Mouse (Mus musculus): ENCODE measurements at regions not wholly inside any gene's neighbourhood (a gene's known extent, or its start where the extent isn't known, plus 50 kb on each side); places are given as distances from the start of the nearest gene placed in this dataset.

DNA sequence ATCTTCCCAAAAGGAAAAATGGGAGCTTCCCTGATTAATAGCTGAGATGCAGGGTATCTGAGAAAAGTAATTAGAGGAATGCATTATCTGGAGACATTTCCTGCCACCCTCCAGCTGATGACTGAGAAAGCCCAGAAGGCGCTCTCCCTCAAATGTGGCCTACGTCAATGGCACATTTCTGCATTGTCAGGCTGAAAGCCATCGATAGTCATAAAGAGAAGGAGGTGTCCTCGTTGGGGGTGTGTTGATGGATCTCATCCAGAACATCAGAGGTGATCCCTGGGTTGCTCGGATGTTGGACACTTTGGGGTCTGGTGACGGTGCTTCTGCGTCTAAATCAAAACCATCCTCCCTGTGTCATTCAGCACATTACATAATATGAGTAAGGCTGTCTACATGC, 189.9 kb upstream of the BC052040 start:
- H3K4me3 ChIP-seq (ENCODE audit: low read depth, low read length): no peak overlapping the region
- H3K9me3 ChIP-seq (replicated peaks): no peaks in the 10 kb centered on the region
- no peak for TF ChIP-seq TAL1 (conservative IDR thresholded peaks at IDR 0.05; ENCODE audit: low read depth, low read length)
- TF ChIP-seq GATA2 (IDR thresholded peaks at IDR 0.05; ENCODE audit: borderline replicate concordance, low read depth, low read length): no peak
- no peak for TF ChIP-seq CTCF (IDR thresholded peaks at IDR 0.05; ENCODE audit: low read depth, low read length)
- TF ChIP-seq GATA1 (IDR thresholded peaks at IDR 0.05; ENCODE audit: borderline replicate concordance, low read length): no peak
- no peak for TF ChIP-seq POLR2AphosphoS5 (IDR thresholded peaks at IDR 0.05; ENCODE audit: insufficient replicate concordance, low read depth, low read length)

DNA sequence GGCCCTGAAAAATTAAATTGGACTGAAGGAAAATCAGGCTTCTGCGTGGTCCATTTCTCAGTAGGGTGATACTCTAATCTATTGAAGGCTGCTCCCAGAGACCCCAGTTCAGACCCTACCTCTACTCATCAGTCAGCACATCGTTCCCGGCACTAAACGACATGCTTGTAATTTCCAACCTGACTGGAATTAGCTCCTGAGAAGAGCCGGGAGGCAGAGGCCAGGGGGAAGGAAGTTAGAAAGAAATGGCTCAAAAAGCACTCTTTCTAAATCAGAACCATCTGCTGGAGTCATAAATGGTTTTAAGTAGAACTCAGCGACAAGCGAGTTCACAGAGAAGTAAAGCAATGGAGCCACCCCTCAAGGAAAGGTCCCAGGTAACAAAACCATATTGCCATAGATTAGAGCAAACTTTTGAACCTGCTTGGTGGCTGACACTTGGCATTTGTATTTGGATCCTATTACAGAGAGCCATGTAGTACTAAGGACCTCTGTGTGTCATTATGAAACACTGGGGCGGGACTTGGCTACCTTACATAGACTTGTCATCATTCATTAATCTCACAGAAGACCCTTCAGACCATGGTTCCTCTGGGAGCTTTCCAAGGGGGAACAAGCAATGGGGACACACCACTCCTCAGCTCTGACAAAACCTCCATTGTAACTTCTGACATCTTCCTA, 189.3 kb upstream of the BC052040 start:
- H3K9me3 ChIP-seq (replicated peaks): no peaks in the 10 kb centered on the region
- H3K36me3 ChIP-seq (replicated peaks): no peaks in the 10 kb centered on the region
- no peaks in the 10 kb centered on the region for H3K4me1 ChIP-seq (ENCODE audit: insufficient read depth, low read depth, low read length)
- DNase-seq (ENCODE audit: low spot score) (no peak), ATAC-seq (ENCODE audit: extremely low read depth, insufficient number of reproducible peaks, low FRiP score, poor library complexity, severe bottlenecking) (no peak)
- no peaks in the 10 kb centered on the region for H3K27me3 ChIP-seq (ENCODE audit: insufficient read depth, low read length)
- TF ChIP-seq POLR2AphosphoS5 (IDR thresholded peaks at IDR 0.05; ENCODE audit: insufficient replicate concordance, low read depth, low read length) (no peak), TAL1 (conservative IDR thresholded peaks at IDR 0.05; ENCODE audit: low read depth, low read length) (no peak), CTCF (IDR thresholded peaks at IDR 0.05; ENCODE audit: low read depth, low read length) (no peak), GATA2 (IDR thresholded peaks at IDR 0.05; ENCODE audit: borderline replicate concordance, low read depth, low read length) (no peak), GATA1 (IDR thresholded peaks at IDR 0.05; ENCODE audit: borderline replicate concordance, low read length) (no peak)
- H3K4me3 ChIP-seq (ENCODE audit: low read depth, low read length): no peak overlapping the region

More for the DNA sequence above, 189.9 kb upstream of the BC052040 start:
- Histone ChIP-seq H3K27me3 (ENCODE audit: insufficient read depth, low read length) (no peaks in the 10 kb centered on the region), H3K4me1 (ENCODE audit: insufficient read depth, low read depth, low read length) (no peaks in the 10 kb centered on the region), H3K36me3 (replicated peaks) (no peaks in the 10 kb centered on the region)
- no peak for DNase-seq (ENCODE audit: low spot score)
- no peak for ATAC-seq (ENCODE audit: extremely low read depth, insufficient number of reproducible peaks, low FRiP score, poor library complexity, severe bottlenecking)

DNA sequence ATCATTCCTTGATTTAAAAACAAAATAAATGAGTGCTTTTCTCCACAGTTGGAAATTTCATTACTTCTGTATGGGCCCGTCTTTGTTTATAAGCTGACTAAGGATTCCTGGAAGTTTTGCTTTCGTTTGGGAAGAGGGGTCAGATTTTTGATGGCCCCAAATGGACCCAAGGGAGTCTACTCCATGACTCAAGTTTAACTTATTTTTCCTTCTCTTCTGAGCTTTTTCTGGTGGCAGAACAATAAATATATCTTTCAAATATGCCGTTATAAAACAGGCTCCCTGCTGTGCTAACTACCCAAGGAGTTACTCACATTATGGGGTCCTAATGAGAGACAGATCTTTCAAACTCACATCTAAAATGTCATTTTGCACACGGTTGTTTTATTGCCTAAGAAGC, 187.4 kb upstream of the BC052040 start:
- ATAC-seq (ENCODE audit: extremely low read depth, insufficient number of reproducible peaks, low FRiP score, poor library complexity, severe bottlenecking) (no peak), DNase-seq (ENCODE audit: low spot score) (no peak)
- no peaks in the 10 kb centered on the region for H3K36me3 ChIP-seq (replicated peaks)
- no peaks in the 10 kb centered on the region for H3K9me3 ChIP-seq (replicated peaks)
- TF ChIP-seq GATA2 (IDR thresholded peaks at IDR 0.05; ENCODE audit: borderline replicate concordance, low read depth, low read length) (no peak), POLR2AphosphoS5 (IDR thresholded peaks at IDR 0.05; ENCODE audit: insufficient replicate concordance, low read depth, low read length) (no peak), CTCF (IDR thresholded peaks at IDR 0.05; ENCODE audit: low read depth, low read length) (no peak), TAL1 (conservative IDR thresholded peaks at IDR 0.05; ENCODE audit: low read depth, low read length) (no peak)
- H3K4me3 ChIP-seq (ENCODE audit: low read depth, low read length): no peak overlapping the region
- no peaks in the 10 kb centered on the region for H3K27me3 ChIP-seq (ENCODE audit: insufficient read depth, low read length)
- H3K4me1 ChIP-seq (ENCODE audit: insufficient read depth, low read depth, low read length): no peaks in the 10 kb centered on the region

DNA sequence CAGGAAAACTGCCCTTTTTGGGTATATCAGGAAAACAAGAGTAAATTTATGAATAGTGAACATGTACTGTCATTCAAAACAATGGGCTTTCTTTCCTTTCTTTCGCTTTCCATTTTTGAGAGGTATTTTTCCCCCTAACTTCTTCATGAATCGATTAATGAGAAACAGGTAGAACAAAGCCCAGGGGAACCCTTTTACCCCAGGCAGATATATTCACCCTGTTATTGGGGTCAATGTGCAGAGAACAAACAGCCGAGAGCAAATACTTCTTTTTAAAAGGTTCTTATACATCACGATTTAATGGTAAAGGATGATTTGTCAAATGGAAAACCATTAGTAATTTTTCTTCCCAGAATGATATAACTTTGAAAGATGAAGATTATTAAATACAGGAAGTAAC, 183.0 kb upstream of the BC052040 start:
- no peaks in the 10 kb centered on the region for H3K4me1 ChIP-seq (ENCODE audit: insufficient read depth, low read depth, low read length)
- no peaks in the 10 kb centered on the region for H3K27me3 ChIP-seq (ENCODE audit: insufficient read depth, low read length)
- TF ChIP-seq GATA2 (IDR thresholded peaks at IDR 0.05; ENCODE audit: borderline replicate concordance, low read depth, low read length) (no peak), CTCF (IDR thresholded peaks at IDR 0.05; ENCODE audit: low read depth, low read length) (no peak), TAL1 (conservative IDR thresholded peaks at IDR 0.05; ENCODE audit: low read depth, low read length) (no peak), GATA1 (IDR thresholded peaks at IDR 0.05; ENCODE audit: borderline replicate concordance, low read length) (no peak), POLR2AphosphoS5 (IDR thresholded peaks at IDR 0.05; ENCODE audit: insufficient replicate concordance, low read depth, low read length) (no peak)
- H3K9me3 ChIP-seq (replicated peaks): no peaks in the 10 kb centered on the region
- no peak overlapping the region for H3K4me3 ChIP-seq (ENCODE audit: low read depth, low read length)
- no peaks in the 10 kb centered on the region for H3K36me3 ChIP-seq (replicated peaks)
- no peak for ATAC-seq (ENCODE audit: extremely low read depth, insufficient number of reproducible peaks, low FRiP score, poor library complexity, severe bottlenecking)
- DNase-seq (ENCODE audit: low spot score): no peak

DNA sequence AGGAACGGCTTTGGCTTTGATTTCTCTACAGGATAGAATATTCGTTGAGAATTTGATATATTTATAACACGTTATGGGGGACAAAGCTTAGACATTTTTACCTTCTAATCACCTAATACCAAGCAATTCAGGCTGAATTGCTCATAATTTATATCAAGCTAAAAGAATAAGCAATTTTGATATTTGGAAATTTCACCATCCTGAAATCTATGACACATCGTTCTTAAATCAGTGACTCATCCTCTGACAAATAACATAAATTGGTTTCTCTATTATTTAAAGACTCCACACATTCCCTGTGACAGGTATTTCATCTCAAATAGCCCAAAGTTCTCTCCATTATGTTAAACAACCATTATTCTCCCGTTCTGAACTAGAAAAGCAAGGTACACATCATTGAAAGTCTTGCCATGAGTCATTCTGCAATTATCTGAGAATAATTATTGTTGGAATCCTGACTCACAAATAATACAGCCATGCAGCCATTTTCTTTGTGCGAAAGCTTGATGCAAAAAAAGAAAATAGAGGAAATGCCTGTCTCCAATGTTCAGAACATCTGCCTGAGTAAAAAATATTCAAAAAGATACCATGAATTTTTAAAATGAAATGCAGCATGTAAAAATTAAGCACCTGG, 182.3 kb upstream of the BC052040 start:
- Histone ChIP-seq H3K9me3 (replicated peaks) (no peaks in the 10 kb centered on the region), H3K36me3 (replicated peaks) (no peaks in the 10 kb centered on the region), H3K4me1 (ENCODE audit: insufficient read depth, low read depth, low read length) (no peaks in the 10 kb centered on the region), H3K4me3 (ENCODE audit: low read depth, low read length) (no peak overlapping the region), H3K27me3 (ENCODE audit: insufficient read depth, low read length) (no peaks in the 10 kb centered on the region)
- no peak for DNase-seq (ENCODE audit: low spot score)
- TF ChIP-seq TAL1 (conservative IDR thresholded peaks at IDR 0.05; ENCODE audit: low read depth, low read length): no peak
- TF ChIP-seq GATA1 (IDR thresholded peaks at IDR 0.05; ENCODE audit: borderline replicate concordance, low read length): no peak
- no peak for TF ChIP-seq POLR2AphosphoS5 (IDR thresholded peaks at IDR 0.05; ENCODE audit: insufficient replicate concordance, low read depth, low read length)
- no peak for TF ChIP-seq GATA2 (IDR thresholded peaks at IDR 0.05; ENCODE audit: borderline replicate concordance, low read depth, low read length)
- no peak for TF ChIP-seq CTCF (IDR thresholded peaks at IDR 0.05; ENCODE audit: low read depth, low read length)
- ATAC-seq (ENCODE audit: extremely low read depth, insufficient number of reproducible peaks, low FRiP score, poor library complexity, severe bottlenecking): no peak

DNA sequence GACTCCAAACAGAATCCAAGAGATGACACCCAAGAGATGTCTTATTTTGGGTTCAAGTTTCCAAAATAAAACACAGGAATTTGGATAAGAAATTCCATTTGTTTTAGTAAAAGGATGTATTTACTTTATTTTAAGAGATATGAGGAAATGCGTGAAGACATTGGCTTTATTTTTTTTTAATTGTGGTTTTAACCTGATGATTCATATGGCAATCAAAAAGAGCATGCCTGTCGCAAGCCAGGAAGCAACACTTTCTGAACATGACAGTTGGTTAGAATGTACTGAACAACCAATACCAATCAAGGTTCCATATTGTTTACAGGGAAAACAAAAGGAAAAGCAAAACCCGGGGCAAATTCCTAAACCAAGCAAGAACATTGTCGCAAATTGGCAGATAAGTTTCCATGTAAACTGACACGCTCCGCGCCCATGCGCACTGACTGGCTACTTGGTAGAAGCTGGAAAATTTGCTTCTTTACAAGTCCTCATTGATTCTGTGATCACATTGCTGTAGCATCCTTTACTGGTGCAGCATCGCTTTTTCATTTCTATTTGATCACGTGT, 181.4 kb upstream of the BC052040 start:
- Histone ChIP-seq H3K4me1 (ENCODE audit: insufficient read depth, low read depth, low read length) (no peaks in the 10 kb centered on the region), H3K4me3 (ENCODE audit: low read depth, low read length) (no peak overlapping the region), H3K9me3 (replicated peaks) (no peaks in the 10 kb centered on the region), H3K36me3 (replicated peaks) (no peaks in the 10 kb centered on the region), H3K27me3 (ENCODE audit: insufficient read depth, low read length) (no peaks in the 10 kb centered on the region)
- DNase-seq (ENCODE audit: low spot score) (no peak), ATAC-seq (ENCODE audit: extremely low read depth, insufficient number of reproducible peaks, low FRiP score, poor library complexity, severe bottlenecking) (no peak)
- no peak for TF ChIP-seq POLR2AphosphoS5 (IDR thresholded peaks at IDR 0.05; ENCODE audit: insufficient replicate concordance, low read depth, low read length)
